Mouse (Mus musculus) heart, embryonic 11.5 days (tissue): Measurements from ENCODE around the gene Parp11. TPM values are rescaled to one million over a fixed set of nuclear protein-coding genes. Genes with fewer than 3 reads are reported as not detected.

Source experiments
- ATAC-seq: fragments of 200-750 bp; cut with Nextera tagmentation; replicated peaks from 2 replicates; pipeline ENCODE4 v1.8.0; 2017; ENCODE audit warnings: moderate library complexity; ENCODE audit not compliant: insufficient number of reproducible peaks, low FRiP score, low TSS enrichment
- H3K27ac ChIP-seq: fragments of 300-500 bp; sonication (generic); 2 replicates; pipeline ENCODE4 v1.5.1; 2014; ENCODE audit warnings: mild to moderate bottlenecking, low read depth, low read length
- H3K27me3 ChIP-seq: fragments of 300-500 bp; sonication (generic); 2 replicates; pipeline ENCODE4 v1.6.1; 2014; ENCODE audit warnings: mild to moderate bottlenecking, low read length, mixed read lengths; ENCODE audit not compliant: control insufficient read depth, insufficient read depth
- H3K36me3 ChIP-seq: fragments of 300-500 bp; sonication (generic); 2 replicates; pipeline ENCODE4 v1.6.1; 2014; ENCODE audit warnings: mild to moderate bottlenecking, low read length, moderate library complexity, mixed read lengths; ENCODE audit not compliant: control insufficient read depth, insufficient read depth
- H3K4me1 ChIP-seq: fragments of 300-500 bp; sonication (generic); 2 replicates; pipeline ENCODE4 v1.6.1; 2014; ENCODE audit warnings: low read length; ENCODE audit not compliant: control insufficient read depth, insufficient read depth
- H3K4me2 ChIP-seq: fragments of 300-500 bp; sonication (generic); 2 replicates; pipeline ENCODE4 v1.6.1; 2014; ENCODE audit warnings: mild to moderate bottlenecking, moderate library complexity
- H3K4me3 ChIP-seq: fragments of 300-500 bp; sonication (generic); 2 replicates; pipeline ENCODE4 v1.5.1; 2014; ENCODE audit warnings: low read depth, low read length
- H3K9ac ChIP-seq: fragments of 300-500 bp; sonication (generic); 2 replicates; pipeline ENCODE4 v1.6.1; 2014; ENCODE audit warnings: mild to moderate bottlenecking, low read depth, low read length, moderate library complexity
- H3K9me3 ChIP-seq: fragments of 300-500 bp; sonication (generic); replicated peaks from 2 replicates; pipeline ENCODE4 v1.6.1; 2016; ENCODE audit warnings: low read length; ENCODE audit not compliant: control insufficient read depth
- WGBS: fragments of 180-500 bp; shearing (Covaris S2); extraction: QIAGEN DNeasy Blood & Tissue Kit; methylation state at CpG from one replicate; pipeline ENCODE4 v1.1.7; 2014; ENCODE audit not compliant: insufficient replicate concordance; 5-methylcytosine and 5-hydroxymethylcytosine counted together
- polyA plus RNA-seq: library from polyadenylated mRNA; unstranded; fragments of >200 nt; fragmentation: Nextera tagmentation; extraction: Ambion mirVana; gene quantifications from 2 replicates; pipeline ENCODE4 v1.2.1, GENCODE M21; 2014

Gene Parp11
- polyA plus RNA-seq, 1 experiment from 2014 or later: 19.9 TPM

DNA sequence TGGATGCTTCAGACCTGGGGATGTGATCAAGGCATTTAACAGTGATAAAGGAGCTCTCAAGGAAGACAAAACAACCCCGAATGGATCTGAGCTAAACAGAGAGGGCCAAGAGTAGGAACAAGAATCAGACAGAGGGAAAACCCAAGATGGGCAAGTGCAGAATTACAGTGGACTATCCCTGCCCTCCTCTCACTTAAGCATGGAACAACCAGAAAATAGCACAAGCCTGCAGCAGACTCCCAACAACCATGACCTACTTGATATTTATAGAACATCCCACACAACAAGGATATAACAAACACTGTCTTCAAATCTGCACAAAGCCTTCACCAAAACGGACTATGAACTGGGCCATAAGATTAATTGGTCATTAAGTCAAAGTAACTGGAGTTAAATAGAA, 91.5 kb downstream of the Parp11 start:
- Histone ChIP-seq H3K27ac (no peak overlapping the region), H3K4me2 (no peak overlapping the region), H3K9ac (no peak overlapping the region), H3K9me3 (no peaks in the 10 kb centered on the region), H3K4me1 (no peaks in the 10 kb centered on the region), H3K27me3 (peaks cover 3% of the 10 kb centered on the region), H3K4me3 (no peak overlapping the region), H3K36me3 (no peaks in the 10 kb centered on the region)
- no peak for ATAC-seq
- 48% methylated on average over 2 of the region's 2 CpGs for WGBS

DNA sequence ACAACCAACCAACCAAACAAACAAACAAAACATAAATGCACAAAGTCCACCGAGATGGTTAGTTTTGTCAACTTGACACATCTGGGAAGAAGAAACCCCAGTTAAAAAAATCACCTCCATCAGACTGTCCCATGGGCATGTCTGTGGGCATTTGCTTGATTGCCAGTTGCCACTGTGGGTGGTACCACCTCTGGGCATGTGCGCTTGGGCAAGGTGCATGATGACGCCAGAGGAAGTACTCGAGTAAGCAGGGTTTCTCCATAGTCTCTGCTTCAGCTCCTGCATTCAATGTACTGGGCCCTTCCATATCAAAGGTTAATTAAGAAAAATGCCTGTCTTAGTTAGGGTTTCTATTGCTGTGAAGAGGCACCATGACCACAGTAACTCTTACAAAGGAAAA, 92.6 kb downstream of the Parp11 start:
- no peaks in the 10 kb centered on the region for H3K36me3 ChIP-seq
- no peak overlapping the region for H3K4me3 ChIP-seq
- no peak overlapping the region for H3K9ac ChIP-seq
- no peaks in the 10 kb centered on the region for H3K4me1 ChIP-seq
- no peak overlapping the region for H3K4me2 ChIP-seq
- no peaks in the 10 kb centered on the region for H3K9me3 ChIP-seq
- ATAC-seq: no peak
- no peak overlapping the region for H3K27ac ChIP-seq
- WGBS: 91% methylated on average over 4 of the region's 4 CpGs
- peaks cover 3% of the 10 kb centered on the region for H3K27me3 ChIP-seq

GRCm38 (mm10) chr6:127539659-127540058, 93.0 kb downstream of the Parp11 start:
- 54% methylated on average over 5 of the region's 5 CpGs for WGBS
- Histone ChIP-seq H3K27ac (no peak overlapping the region), H3K36me3 (no peaks in the 10 kb centered on the region), H3K4me3 (no peak overlapping the region), H3K4me1 (no peaks in the 10 kb centered on the region), H3K4me2 (no peak overlapping the region), H3K27me3 (peaks cover 3% of the 10 kb centered on the region), H3K9ac (no peak overlapping the region), H3K9me3 (no peaks in the 10 kb centered on the region)
- ATAC-seq: no peak

DNA sequence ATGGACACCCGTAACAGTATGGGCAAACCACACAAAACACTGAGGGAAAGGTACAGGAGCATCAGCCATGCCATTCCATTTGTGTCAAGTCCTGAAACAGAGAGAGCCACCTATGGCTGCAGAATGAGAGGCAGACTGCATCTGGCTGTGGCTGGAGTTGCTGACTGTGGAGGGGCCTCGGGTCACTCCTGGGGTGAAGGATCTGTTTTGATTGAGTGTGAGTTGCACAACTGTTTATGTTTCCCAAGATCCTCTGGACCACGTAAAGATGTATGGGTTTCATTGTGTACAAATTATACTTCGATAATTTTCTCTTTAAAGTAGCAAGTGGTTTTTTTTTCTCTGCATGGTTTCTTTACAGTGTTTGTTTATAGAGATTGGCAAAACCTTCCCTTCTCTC, 93.9 kb downstream of the Parp11 start:
- H3K9ac ChIP-seq: no peak overlapping the region
- H3K4me2 ChIP-seq: no peak overlapping the region
- H3K36me3 ChIP-seq: no peaks in the 10 kb centered on the region
- peaks cover 3% of the 10 kb centered on the region for H3K27me3 ChIP-seq
- H3K4me3 ChIP-seq: no peak overlapping the region
- WGBS: 72% methylated on average over 4 of the region's 4 CpGs
- no peaks in the 10 kb centered on the region for H3K9me3 ChIP-seq
- H3K4me1 ChIP-seq: no peaks in the 10 kb centered on the region
- no peak for ATAC-seq
- H3K27ac ChIP-seq: no peak overlapping the region

DNA sequence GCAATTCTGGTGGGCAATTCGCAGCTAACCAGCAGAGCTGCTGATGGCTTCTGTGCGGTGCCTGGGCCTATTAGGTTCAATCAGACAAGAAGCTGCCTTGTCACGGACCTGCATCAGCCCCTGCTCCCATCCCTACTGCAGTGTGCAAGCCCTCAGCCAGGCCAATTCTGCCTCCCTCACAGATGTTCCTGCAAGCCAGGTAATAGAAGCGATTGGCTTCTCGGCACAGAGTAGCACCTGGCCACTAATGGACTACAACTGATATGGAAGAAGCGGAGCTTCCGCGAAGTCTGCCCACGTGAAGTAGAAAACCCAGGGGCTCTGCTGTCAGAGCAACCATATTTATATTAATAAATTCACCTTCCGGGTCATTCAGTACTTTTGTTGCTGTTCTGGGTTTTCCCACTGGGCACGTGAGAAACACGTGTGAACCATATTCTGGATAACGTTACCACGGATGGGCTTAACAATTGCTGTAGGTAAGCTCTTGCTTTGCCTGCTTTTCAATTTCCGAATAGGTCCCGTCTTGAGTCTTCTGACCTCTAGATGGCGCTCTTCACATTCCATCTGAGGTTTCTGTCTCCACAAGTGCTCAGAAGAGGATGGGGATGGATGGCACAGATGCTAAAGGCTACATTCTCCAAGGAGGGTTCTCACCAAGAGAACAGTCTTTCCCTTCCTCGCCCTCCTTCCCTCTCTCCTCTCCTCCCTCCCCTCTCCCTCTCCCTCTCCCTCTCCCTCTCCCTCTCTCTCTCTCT, 95.2 kb downstream of the Parp11 start:
- Histone ChIP-seq H3K36me3 (no peaks in the 10 kb centered on the region), H3K9me3 (no peaks in the 10 kb centered on the region), H3K4me3 (no peak overlapping the region), H3K27me3 (peaks cover 5% of the 10 kb centered on the region), H3K9ac (no peak overlapping the region), H3K4me2 (no peak overlapping the region), H3K4me1 (no peaks in the 10 kb centered on the region), H3K27ac (no peak overlapping the region)
- WGBS: 33% methylated on average over 18 of the region's 18 CpGs
- no peak for ATAC-seq

Other genes starting within 250 kb of the Parp11 start
- gene Cracr2a, start 114.5 kb downstream of the Parp11 start, polyA plus RNA-seq: 0.93 and 1.0 TPM in 2 replicates